Comparison of ENCODE assay signal across 22 mouse cellular contexts in genomic region chr12:67325335-67325734, GRCm38 (mm10).
A peak's percentile ranks its signal among the peaks of the same experiment; 100 is the strongest.
DNase-seq lines count a peak whose midpoint lies in the region; ATAC-seq and TF ChIP-seq lines count a peak whose summit lies in the region.
"Had no signal": no experiment of that assay in that cellular context is flagged by ENCODE, and none has a peak within 500 bp of the region (broad histone marks: within the 10 kb centered on the region; RNA-seq: fewer than 3 reads in every experiment).

No protein-coding gene starts in this region.

- TF ChIP-seq CTCF in kidney, postnatal 0 days (IDR thresholded peaks at IDR 0.05; ENCODE audit: low read depth) = no peak
- TF ChIP-seq CTCF in brain, embryonic 14.5 days (IDR thresholded peaks at IDR 0.05; ENCODE audit: borderline replicate concordance, extremely low read depth, insufficient read depth, insufficient read length) = no peak

- no peaks in the 10 kb centered on the region for H3K36me3 ChIP-seq in kidney, embryonic 15.5 days
- H3K36me3 ChIP-seq in kidney, postnatal 0 days (ENCODE audit: insufficient read depth, low read length) = no peaks in the 10 kb centered on the region
- H3K36me3 ChIP-seq: embryonic facial prominence, embryonic 10.5 days; embryonic facial prominence, embryonic 12.5 days; forebrain, embryonic 15.5 days had no signal

- H3K4me3 ChIP-seq in kidney, embryonic 15.5 days (replicated peaks) = no peak overlapping the region
- H3K4me3 ChIP-seq in kidney, postnatal 0 days (replicated peaks; ENCODE audit: low read depth, low read length) = no peak overlapping the region
- H3K4me3 ChIP-seq: embryonic facial prominence, embryonic 10.5 days; embryonic facial prominence, embryonic 12.5 days; forebrain, embryonic 13.5 days; forebrain, embryonic 15.5 days had no signal

- no peaks in the 10 kb centered on the region for H3K9me3 ChIP-seq in kidney, embryonic 15.5 days (replicated peaks)
- no peaks in the 10 kb centered on the region for H3K9me3 ChIP-seq in kidney, postnatal 0 days (replicated peaks; ENCODE audit: low read length)
- H3K9me3 ChIP-seq: embryonic facial prominence, embryonic 10.5 days; embryonic facial prominence, embryonic 12.5 days; forebrain, embryonic 13.5 days; forebrain, embryonic 15.5 days had no signal

- DNase-seq in kidney, adult 9 months = no peak
- no peak for DNase-seq in kidney, postnatal 0 days (ENCODE audit: low spot score)
- DNase-seq in kidney, adult 18-20 months = no peak
- peak; percentile 15 for DNase-seq in brain, embryonic 14.5 days (ENCODE audit: low read depth)
- DNase-seq: adrenal gland, adult 8-10 months; adrenal gland, postnatal 14 days; adrenal gland, postnatal 36 days; cerebellum, adult 11 months; cerebellum, adult 18-20 months; cerebellum, adult 8-10 months; cerebellum, adult 9-11 months; cerebellum, postnatal 14 days; cerebellum, postnatal 36 days; forebrain, postnatal 0 days had no signal

- TF ChIP-seq POLR2A in brain, embryonic 14.5 days (IDR thresholded peaks at IDR 0.05; ENCODE audit: borderline replicate concordance, extremely low read depth, insufficient read depth, insufficient read length, poor library complexity, severe bottlenecking) = no peak

- WGBS in kidney, embryonic 15.5 days = 35% methylated on average over 4 of the region's 4 CpGs
- 24% methylated on average over 4 of the region's 4 CpGs for WGBS in kidney, postnatal 0 days

- H3K9ac ChIP-seq in kidney, embryonic 15.5 days = no peak overlapping the region
- H3K9ac ChIP-seq in kidney, postnatal 0 days (ENCODE audit: low read depth, low read length) = no peak overlapping the region
- H3K9ac ChIP-seq: embryonic facial prominence, embryonic 12.5 days; forebrain, embryonic 13.5 days; forebrain, embryonic 15.5 days; forebrain, postnatal 0 days had no signal

- H3K4me2 ChIP-seq in kidney, embryonic 15.5 days = 0 out of 2 replicates have a peak overlapping the region, but pooled peaks have one; percentile 16
- H3K4me2 ChIP-seq in kidney, postnatal 0 days (ENCODE audit: low read length) = no peak overlapping the region
- H3K4me2 ChIP-seq: embryonic facial prominence, embryonic 12.5 days; forebrain, embryonic 13.5 days; forebrain, embryonic 15.5 days had no signal

- ATAC-seq in kidney, embryonic 15.5 days (replicated peaks; ENCODE audit: low FRiP score) = peak; percentile 34; the same call in 1 of the 2 replicates
- peak; percentile 57; the same call in 1 of the 2 replicates for ATAC-seq in kidney, postnatal 0 days (replicated peaks; ENCODE audit: low FRiP score, low read depth)
- ATAC-seq in megakaryocyte-erythroid progenitor cell, adult 5-6 weeks (replicated peaks; ENCODE audit: low FRiP score, low TSS enrichment, poor library complexity, severe bottlenecking) = no peak
- ATAC-seq: activated CD4-positive, CD25-positive, alpha-beta regulatory T cell, adult 4 months; forebrain, embryonic 13.5 days; forebrain, embryonic 15.5 days; forebrain, postnatal 0 days; Patski had no signal

- no peaks in the 10 kb centered on the region for H3K27me3 ChIP-seq in kidney, embryonic 15.5 days
- no peaks in the 10 kb centered on the region for H3K27me3 ChIP-seq in kidney, postnatal 0 days (ENCODE audit: insufficient read depth, low read length)
- H3K27me3 ChIP-seq: embryonic facial prominence, embryonic 12.5 days; forebrain, embryonic 13.5 days; forebrain, embryonic 15.5 days; Patski had no signal

- H3K4me1 ChIP-seq in kidney, embryonic 15.5 days = no peaks in the 10 kb centered on the region
- no peaks in the 10 kb centered on the region for H3K4me1 ChIP-seq in kidney, postnatal 0 days (replicated peaks; ENCODE audit: insufficient read depth, low read length)
- H3K4me1 ChIP-seq: embryonic facial prominence, embryonic 10.5 days; embryonic facial prominence, embryonic 12.5 days had no signal

- H3K27ac ChIP-seq in kidney, embryonic 15.5 days = no peak overlapping the region
- no peak overlapping the region for H3K27ac ChIP-seq in kidney, postnatal 0 days
- H3K27ac ChIP-seq: embryonic facial prominence, embryonic 10.5 days; embryonic facial prominence, embryonic 12.5 days; forebrain, embryonic 13.5 days; forebrain, embryonic 15.5 days had no signal
